Mouse (Mus musculus) neural tube, embryonic 14.5 days (tissue): ENCODE results near the gene Fuom. TPM values are rescaled to one million over a fixed set of nuclear protein-coding genes. Genes with fewer than 3 reads are reported as not detected.
A peak's percentile ranks its signal among the peaks of the same experiment; 100 is the strongest.

Experiments used
- ATAC-seq: fragments of 200-750 bp; cut with Nextera tagmentation; 2 replicates; pipeline ENCODE4 v1.8.0; 2017; ENCODE audit warnings: low read depth, mild to moderate bottlenecking, moderate TSS enrichment, moderate library complexity
- H3K27ac ChIP-seq: fragments of 300-500 bp; sonication (generic); 2 replicates; pipeline ENCODE4 v1.5.1; 2014; ENCODE audit warnings: low read depth, mild to moderate bottlenecking, control low read depth, low read length, moderate library complexity, mixed read lengths
- H3K27me3 ChIP-seq: fragments of 300-500 bp; sonication (generic); 2 replicates; pipeline ENCODE4 v1.6.1; 2014; ENCODE audit warnings: low read length; ENCODE audit not compliant: control insufficient read depth, insufficient read depth
- H3K36me3 ChIP-seq: fragments of 300-500 bp; sonication (generic); 2 replicates; pipeline ENCODE4 v1.6.1; 2014; ENCODE audit warnings: low read length, mixed read lengths; ENCODE audit not compliant: control insufficient read depth, insufficient read depth
- H3K4me1 ChIP-seq: fragments of 300-500 bp; sonication (generic); 2 replicates; pipeline ENCODE4 v1.6.1; 2014; ENCODE audit warnings: low read length; ENCODE audit not compliant: control insufficient read depth, insufficient read depth
- H3K4me2 ChIP-seq: fragments of 300-500 bp; sonication (generic); 2 replicates; pipeline ENCODE4 v1.6.1; 2014; ENCODE audit warnings: mild to moderate bottlenecking, low read depth, low read length, control low read depth
- H3K4me3 ChIP-seq: fragments of 300-500 bp; sonication (generic); 2 replicates; pipeline ENCODE4 v1.5.1; 2014; ENCODE audit warnings: low read depth, low read length, control low read depth, mixed read lengths
- H3K9ac ChIP-seq: fragments of 300-500 bp; sonication (generic); replicated peaks from 2 replicates; pipeline ENCODE4 v1.6.1; 2014; ENCODE audit warnings: low read depth, mild to moderate bottlenecking, control low read depth, low read length, mixed read lengths
- H3K9me3 ChIP-seq: fragments of 300-500 bp; sonication (generic); 2 replicates; pipeline ENCODE4 v1.6.1; 2016; ENCODE audit warnings: low read length; ENCODE audit not compliant: control insufficient read depth
- WGBS: fragments of 180-500 bp; shearing (Covaris S2); extraction: QIAGEN DNeasy Blood & Tissue Kit; methylation state at CpG from one replicate; pipeline ENCODE4 v1.1.7; 2014; 5-methylcytosine and 5-hydroxymethylcytosine counted together
- polyA plus RNA-seq: library from polyadenylated mRNA; unstranded; fragments of >200 nt; fragmentation: Nextera tagmentation; extraction: Ambion mirVana; gene quantifications from 2 replicates; pipeline ENCODE4 v1.2.1, GENCODE M21; 2014

The Fuom gene
- polyA plus RNA-seq, 1 experiment from 2014 or later: 51.8 TPM

- WGBS: 87% methylated on average over 2 of the region's 2 CpGs
- Histone ChIP-seq H3K9ac (no peak overlapping the region), H3K9me3 (no peaks in the 10 kb centered on the region), H3K4me1 (no peaks in the 10 kb centered on the region), H3K27me3 (no peaks in the 10 kb centered on the region), H3K4me3 (no peak overlapping the region), H3K27ac (no peak overlapping the region), H3K36me3 (no peaks in the 10 kb centered on the region), H3K4me2 (no peak overlapping the region)
- ATAC-seq: no peak
These were observed 25.7 kb upstream of the Fuom start for GRCm38 (mm10) chr7:140127911-140128310.

- ATAC-seq: no peak
- Histone ChIP-seq H3K36me3 (no peaks in the 10 kb centered on the region), H3K4me2 (no peak overlapping the region), H3K9me3 (no peaks in the 10 kb centered on the region), H3K27me3 (no peaks in the 10 kb centered on the region), H3K27ac (no peak overlapping the region), H3K4me3 (no peak overlapping the region), H3K4me1 (no peaks in the 10 kb centered on the region), H3K9ac (no peak overlapping the region)
- 97% methylated on average over 3 of the region's 3 CpGs for WGBS
These were observed 24.7 kb upstream of the Fuom start for GRCm38 (mm10) chr7:140126934-140127333.

- Histone ChIP-seq H3K27ac (no peak overlapping the region), H3K9ac (peak overlapping the region; percentile 65), H3K4me2 (peak overlapping the region; percentile 60), H3K36me3 (no peaks in the 10 kb centered on the region), H3K9me3 (no peaks in the 10 kb centered on the region), H3K4me3 (peak overlapping the region; percentile 58), H3K4me1 (no peaks in the 10 kb centered on the region), H3K27me3 (no peaks in the 10 kb centered on the region)
- WGBS: 10% methylated on average over 5 of the region's 5 CpGs
- ATAC-seq: no peak
These were observed 23.7 kb upstream of the Fuom start for GRCm38 (mm10) chr7:140126022-140126350.

- no peaks in the 10 kb centered on the region for H3K4me1 ChIP-seq
- peak overlapping the region; percentile 60 for H3K4me2 ChIP-seq
- WGBS: 1% methylated on average over 40 of the region's 40 CpGs
- ATAC-seq: peak; percentile 96
- peak overlapping the region; percentile 65 for H3K9ac ChIP-seq
- H3K27me3 ChIP-seq: no peaks in the 10 kb centered on the region
- H3K9me3 ChIP-seq: no peaks in the 10 kb centered on the region
- no peaks in the 10 kb centered on the region for H3K36me3 ChIP-seq
- H3K4me3 ChIP-seq: peak overlapping the region; percentile 58
- H3K27ac ChIP-seq: no peak overlapping the region
These were observed 23.2 kb upstream of the Fuom start for GRCm38 (mm10) chr7:140125278-140126021.

GRCm38 (mm10) chr7:140124382-140124781 lies 22.1 kb upstream of the Fuom start:
- no peaks in the 10 kb centered on the region for H3K36me3 ChIP-seq
- no peak overlapping the region for H3K4me2 ChIP-seq
- no peaks in the 10 kb centered on the region for H3K9me3 ChIP-seq
- H3K9ac ChIP-seq: no peak overlapping the region
- H3K27me3 ChIP-seq: no peaks in the 10 kb centered on the region
- no peaks in the 10 kb centered on the region for H3K4me1 ChIP-seq
- H3K4me3 ChIP-seq: no peak overlapping the region
- H3K27ac ChIP-seq: no peak overlapping the region
- WGBS: 100% methylated on average over 1 of the region's 1 CpGs
- ATAC-seq: no peak

GRCm38 (mm10) chr7:140122765-140123164 lies 20.5 kb upstream of the Fuom start:
- 36% methylated on average over 4 of the region's 4 CpGs for WGBS

GRCm38 (mm10) chr7:140121338-140121910 lies 19.2 kb upstream of the Fuom start:
- Histone ChIP-seq H3K4me2 (no peak overlapping the region), H3K9me3 (no peaks in the 10 kb centered on the region), H3K9ac (no peak overlapping the region), H3K27ac (no peak overlapping the region), H3K36me3 (no peaks in the 10 kb centered on the region), H3K27me3 (no peaks in the 10 kb centered on the region), H3K4me3 (no peak overlapping the region), H3K4me1 (peaks cover 4% of the 10 kb centered on the region; the same call in 1 of the 2 replicates)
- no peak for ATAC-seq
- 72% methylated on average over 12 of the region's 13 CpGs for WGBS

More at GRCm38 (mm10) chr7:140122765-140123164, 20.5 kb upstream of the Fuom start:
- Histone ChIP-seq H3K9ac (no peak overlapping the region), H3K27me3 (no peaks in the 10 kb centered on the region), H3K27ac (no peak overlapping the region), H3K36me3 (no peaks in the 10 kb centered on the region), H3K9me3 (no peaks in the 10 kb centered on the region), H3K4me2 (no peak overlapping the region), H3K4me1 (no peaks in the 10 kb centered on the region), H3K4me3 (no peak overlapping the region)
- ATAC-seq: no peak

- WGBS: 95% methylated on average over 2 of the region's 2 CpGs
- Histone ChIP-seq H3K4me2 (no peak overlapping the region), H3K27ac (no peak overlapping the region), H3K27me3 (no peaks in the 10 kb centered on the region), H3K36me3 (no peaks in the 10 kb centered on the region), H3K9me3 (no peaks in the 10 kb centered on the region), H3K9ac (no peak overlapping the region), H3K4me1 (peaks cover 4% of the 10 kb centered on the region; the same call in 1 of the 2 replicates), H3K4me3 (no peak overlapping the region)
- ATAC-seq: no peak
These were observed 18.2 kb upstream of the Fuom start for GRCm38 (mm10) chr7:140120484-140120883.

GRCm38 (mm10) chr7:140116329-140117054 lies 14.3 kb upstream of the Fuom start, which contains the start of gene Echs1:
Gene Echs1 (minus strand): TSS chr7:140116476.
- Histone ChIP-seq H3K36me3 (no peaks in the 10 kb centered on the region), H3K4me3 (peak within 1 kb of the TSS; percentile 64)
- ATAC-seq: peak; percentile 93

More at GRCm38 (mm10) chr7:140116329-140117054, 14.3 kb upstream of the Fuom start, which contains the start of gene Echs1:
- peak within 1 kb of the TSS; percentile 66 for H3K9ac ChIP-seq
- peak within 1 kb of the TSS; percentile 98 for H3K4me2 ChIP-seq
- H3K9me3 ChIP-seq: no peaks in the 10 kb centered on the region
- H3K27ac ChIP-seq: peak within 1 kb of the TSS; percentile 78
- 4% methylated on average over 28 of the region's 28 CpGs for WGBS
- H3K4me1 ChIP-seq: peaks cover 4% of the 10 kb centered on the region; the same call in 1 of the 2 replicates
- no peaks in the 10 kb centered on the region for H3K27me3 ChIP-seq
